Mouse (Mus musculus) forebrain, embryonic 16.5 days (tissue): ENCODE measurements around the gene Rbm45. TPM values are rescaled to one million over a fixed set of nuclear protein-coding genes. Genes with fewer than 3 reads are reported as not detected.
A peak's percentile ranks its signal among the peaks of the same experiment; 100 is the strongest.

Experiments
- ATAC-seq: fragments of 200-750 bp; cut with Nextera tagmentation; 2 replicates; pipeline ENCODE4 v1.8.0; 2017; ENCODE audit warnings: mild to moderate bottlenecking, moderate library complexity
- H3K27ac ChIP-seq: fragments of 300-500 bp; sonication (generic); 2 replicates; pipeline ENCODE4 v1.5.1; 2014; ENCODE audit warnings: low read length, control low read depth
- H3K27me3 ChIP-seq: fragments of 300-500 bp; sonication (generic); replicated peaks from 2 replicates; pipeline ENCODE4 v1.6.1; 2014; ENCODE audit warnings: low read length; ENCODE audit not compliant: control insufficient read depth, insufficient read depth
- H3K36me3 ChIP-seq: fragments of 300-500 bp; sonication (generic); 2 replicates; pipeline ENCODE4 v1.6.1; 2014; ENCODE audit not compliant: control insufficient read depth, insufficient read depth
- H3K4me1 ChIP-seq: fragments of 300-500 bp; sonication (generic); replicated peaks from 2 replicates; pipeline ENCODE4 v1.6.1; 2014; ENCODE audit warnings: low read length; ENCODE audit not compliant: control insufficient read depth, insufficient read depth
- H3K4me2 ChIP-seq: fragments of 300-500 bp; sonication (generic); 2 replicates; pipeline ENCODE4 v1.6.1; 2014; ENCODE audit warnings: mild to moderate bottlenecking, low read length, control low read depth
- H3K4me3 ChIP-seq: fragments of 300-500 bp; sonication (generic); replicated peaks from 2 replicates; pipeline ENCODE4 v1.5.1; 2014; ENCODE audit warnings: mild to moderate bottlenecking, low read length, control low read depth
- H3K9ac ChIP-seq: fragments of 300-500 bp; sonication (generic); replicated peaks from 2 replicates; pipeline ENCODE4 v1.6.1; 2014; ENCODE audit warnings: low read depth, low read length, control low read depth
- H3K9me3 ChIP-seq: fragments of 300-500 bp; sonication (generic); 2 replicates; pipeline ENCODE4 v1.6.1; 2016; ENCODE audit warnings: low read length; ENCODE audit not compliant: control insufficient read depth
- WGBS: fragments of 180-500 bp; shearing (Covaris S2); extraction: QIAGEN DNeasy Blood & Tissue Kit; methylation state at CpG from one replicate; pipeline ENCODE4 v1.1.7; 2014; 5-methylcytosine and 5-hydroxymethylcytosine counted together
- polyA plus RNA-seq: library from polyadenylated mRNA; unstranded; fragments of >200 nt; fragmentation: Nextera tagmentation; extraction: Ambion mirVana; gene quantifications from 2 replicates; pipeline ENCODE4 v1.2.1, GENCODE M21; 2015

Gene Rbm45
- polyA plus RNA-seq, 1 experiment from 2014 or later = 19.2 TPM

DNA sequence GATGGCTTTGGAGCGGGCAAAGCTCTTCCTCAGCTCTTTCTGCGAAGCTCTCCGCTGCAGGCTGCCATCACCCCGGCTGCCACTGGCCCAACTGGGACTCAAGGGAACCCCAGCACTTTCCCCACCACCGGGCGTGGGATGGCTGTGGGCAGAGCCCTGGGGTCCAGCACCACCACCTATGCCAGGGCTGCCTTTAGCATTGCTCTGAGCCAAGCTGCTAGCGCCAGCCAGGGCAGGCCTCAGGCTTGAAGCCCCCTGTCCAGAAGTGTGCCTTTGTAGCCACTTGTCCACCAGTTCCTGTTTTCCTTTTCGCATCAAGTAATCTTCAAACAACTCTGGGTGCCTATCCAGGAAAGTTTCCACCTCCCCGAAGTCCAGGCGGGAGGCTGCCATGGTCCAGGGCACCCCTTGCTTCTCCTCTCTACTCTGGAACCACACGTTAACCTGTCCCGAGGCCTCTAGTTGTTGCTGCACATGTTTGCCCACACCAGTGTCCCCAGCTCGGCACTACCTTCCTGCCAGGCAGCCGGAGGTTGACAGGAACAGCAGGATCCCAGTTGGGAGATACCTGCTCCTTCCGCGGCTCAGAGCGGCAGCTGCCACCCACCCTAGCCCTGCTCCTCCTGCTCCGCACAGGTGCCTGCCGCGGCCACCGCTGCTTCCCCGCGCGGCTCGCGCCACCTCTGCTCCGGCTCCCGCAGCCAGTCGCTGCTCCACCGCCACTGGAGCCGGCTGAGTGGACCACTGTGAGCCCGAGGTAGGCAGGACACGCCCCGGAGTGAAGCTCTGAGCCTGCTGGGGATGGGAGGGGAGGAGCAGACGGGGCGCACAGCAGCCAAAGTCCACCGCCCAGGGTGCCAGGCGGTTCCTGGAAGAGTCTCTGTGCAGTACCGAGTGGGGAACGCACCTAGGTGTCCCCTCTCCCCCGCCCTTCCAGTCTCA, 31.3 kb upstream of the Rbm45 start, which contains the start of gene Pde11a:
Pde11a (minus strand) TSS at position 560 of the 942 bp plus-strand sequence.
- Histone ChIP-seq H3K9me3 (no peaks in the 10 kb centered on the region; the same call in 1 of the 2 replicates), H3K27ac (no peak within 1 kb of the TSS), H3K4me1 (peaks cover 9% of the 10 kb centered on the region), H3K4me3 (peak within 1 kb of the TSS; percentile 49), H3K27me3 (no peaks in the 10 kb centered on the region), H3K9ac (peak within 1 kb of the TSS; percentile 59), H3K36me3 (no peaks in the 10 kb centered on the region), H3K4me2 (peak within 1 kb of the TSS; percentile 94)
- ATAC-seq = peak; percentile 76
- WGBS = 19% methylated on average over 40 of the region's 41 CpGs

DNA sequence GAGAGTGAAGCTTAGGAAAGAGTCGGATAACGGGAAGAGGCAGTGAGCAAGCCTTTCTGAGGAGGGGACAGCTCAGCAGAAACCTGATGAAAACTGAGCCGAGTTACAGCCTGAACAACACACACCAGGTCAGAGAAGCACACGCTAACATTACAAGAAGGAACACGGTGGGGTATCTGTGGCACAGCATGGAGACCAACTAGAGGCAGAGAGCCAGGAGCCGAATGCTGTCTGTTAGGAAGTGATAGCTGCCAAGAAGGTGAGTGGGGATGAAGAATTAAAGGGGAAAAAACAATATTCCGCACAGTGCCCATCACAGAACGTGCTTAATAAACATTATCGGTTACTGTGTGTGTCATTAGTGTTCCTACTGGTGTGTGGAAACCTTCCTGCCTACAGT, 27.6 kb upstream of the Rbm45 start:
- no peak overlapping the region for H3K4me3 ChIP-seq
- no peak overlapping the region for H3K4me2 ChIP-seq
- no peaks in the 10 kb centered on the region for H3K36me3 ChIP-seq
- H3K9me3 ChIP-seq = no peaks in the 10 kb centered on the region; the same call in 1 of the 2 replicates
- H3K4me1 ChIP-seq = peaks cover 9% of the 10 kb centered on the region
- no peak overlapping the region for H3K9ac ChIP-seq
- no peak overlapping the region for H3K27ac ChIP-seq
- ATAC-seq = no peak
- H3K27me3 ChIP-seq = no peaks in the 10 kb centered on the region
- WGBS = 84% methylated on average over 9 of the region's 9 CpGs

- Histone ChIP-seq H3K9ac (no peak overlapping the region), H3K4me2 (no peak overlapping the region), H3K4me3 (no peak overlapping the region), H3K4me1 (no peaks in the 10 kb centered on the region), H3K36me3 (no peaks in the 10 kb centered on the region), H3K27ac (peak overlapping the region; percentile 57; the same call in 1 of the 2 replicates), H3K9me3 (no peaks in the 10 kb centered on the region), H3K27me3 (no peaks in the 10 kb centered on the region)
- peak; percentile 47; the same call in 1 of the 2 replicates for ATAC-seq
- WGBS = 31% methylated on average over 6 of the region's 6 CpGs
Measured at GRCm38 (mm10) chr2:76347839-76348238, 21.9 kb upstream of the Rbm45 start.

DNA sequence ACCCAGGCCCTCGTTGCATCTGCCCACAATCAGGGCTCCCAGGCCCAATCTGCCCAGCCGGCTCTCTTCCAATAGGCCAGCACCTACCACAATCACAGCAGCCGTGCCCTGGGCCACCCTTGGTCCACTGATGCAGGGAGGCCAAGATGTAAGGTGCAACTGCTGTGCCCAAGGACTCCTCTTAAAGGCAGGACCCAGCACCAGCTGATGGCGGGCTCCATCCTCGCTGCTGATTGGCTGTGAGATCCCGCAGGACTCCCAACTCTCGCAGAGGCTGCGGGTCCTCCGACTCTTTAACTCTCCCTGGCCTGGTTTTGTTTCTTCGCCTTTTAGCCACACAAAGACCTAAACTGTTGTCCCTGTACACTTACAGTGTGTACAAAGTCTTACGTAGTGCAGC, 9.6 kb upstream of the Rbm45 start, which contains the start of gene Cyct:
Cyct (minus strand) TSS at position 225 of the 400 bp plus-strand sequence.
- Histone ChIP-seq H3K9me3 (no peaks in the 10 kb centered on the region), H3K36me3 (no peaks in the 10 kb centered on the region), H3K9ac (no peak within 1 kb of the TSS), H3K4me1 (no peaks in the 10 kb centered on the region), H3K27ac (no peak within 1 kb of the TSS), H3K27me3 (no peaks in the 10 kb centered on the region), H3K4me3 (no peak within 1 kb of the TSS), H3K4me2 (no peak within 1 kb of the TSS)
- ATAC-seq = no peak
- 90% methylated on average over 11 of the region's 11 CpGs for WGBS

DNA sequence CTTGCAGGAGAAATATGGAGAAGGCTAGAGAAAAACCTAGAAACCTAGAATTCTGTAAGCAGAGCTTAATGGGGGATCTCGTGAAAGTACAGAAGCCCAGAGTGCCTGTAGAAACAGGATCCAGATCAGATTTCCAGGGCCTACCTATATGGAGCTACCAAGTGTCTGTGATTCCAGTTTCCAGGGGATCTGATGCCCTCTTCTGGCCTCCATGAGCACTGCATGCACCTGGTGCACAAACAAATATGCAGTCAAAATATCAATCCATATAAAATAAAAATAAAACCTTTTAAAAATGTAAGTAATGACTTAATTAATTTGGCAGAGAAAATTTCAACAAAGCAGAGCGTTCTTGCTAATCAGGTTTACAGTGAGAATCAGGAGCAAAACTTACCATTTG, 7.7 kb upstream of the Rbm45 start:
- 63% methylated on average over 2 of the region's 2 CpGs for WGBS
- H3K9me3 ChIP-seq = no peaks in the 10 kb centered on the region
- no peak overlapping the region for H3K4me2 ChIP-seq
- no peaks in the 10 kb centered on the region for H3K4me1 ChIP-seq
- H3K9ac ChIP-seq = no peak overlapping the region
- H3K4me3 ChIP-seq = no peak overlapping the region
- H3K27me3 ChIP-seq = no peaks in the 10 kb centered on the region
- H3K36me3 ChIP-seq = no peaks in the 10 kb centered on the region
- no peak for ATAC-seq
- no peak overlapping the region for H3K27ac ChIP-seq

GRCm38 (mm10) chr2:76365811-76366210, 4.0 kb upstream of the Rbm45 start:
- no peak overlapping the region for H3K27ac ChIP-seq
- ATAC-seq = no peak
- H3K36me3 ChIP-seq = no peaks in the 10 kb centered on the region
- H3K4me1 ChIP-seq = peaks cover 4% of the 10 kb centered on the region
- H3K4me2 ChIP-seq = no peak overlapping the region
- no peak overlapping the region for H3K4me3 ChIP-seq
- H3K9ac ChIP-seq = no peak overlapping the region
- 77% methylated on average over 4 of the region's 4 CpGs for WGBS
- no peaks in the 10 kb centered on the region for H3K27me3 ChIP-seq
- no peaks in the 10 kb centered on the region for H3K9me3 ChIP-seq

DNA sequence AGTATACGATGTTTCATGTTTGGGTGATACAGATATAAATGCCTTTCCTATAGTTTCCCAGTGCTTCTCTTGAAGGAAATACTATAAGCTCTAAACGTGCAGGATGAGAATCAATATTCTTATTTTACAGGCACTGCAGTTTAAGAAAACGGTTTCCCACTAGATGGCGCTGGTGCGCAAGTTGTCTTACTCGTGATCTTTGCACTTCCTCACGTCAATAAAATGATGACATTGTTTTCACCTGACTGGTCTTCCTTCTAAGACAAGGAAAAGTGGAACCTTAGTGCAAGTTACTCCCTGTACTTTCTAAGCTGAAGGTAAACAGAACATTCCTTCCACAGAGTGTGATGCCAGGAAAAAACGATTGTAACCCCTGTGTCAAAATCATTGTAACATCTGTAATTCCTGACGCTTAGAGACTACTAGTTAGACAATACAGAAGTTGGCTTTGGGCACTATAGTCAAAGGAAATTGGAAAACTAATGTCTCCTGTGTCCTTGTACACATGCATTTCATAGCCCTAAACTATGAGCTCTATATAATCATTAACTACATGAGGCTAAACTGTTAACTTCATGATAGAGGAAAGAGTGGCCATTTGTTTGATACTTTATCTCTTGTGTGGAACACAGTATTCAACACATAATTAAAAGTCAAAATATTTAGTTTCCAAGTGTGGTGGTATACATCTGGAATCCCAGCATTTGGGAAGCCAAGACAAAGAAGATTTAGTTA, 2.4 kb upstream of the Rbm45 start:
- Histone ChIP-seq H3K4me1 (peaks cover 8% of the 10 kb centered on the region), H3K4me3 (no peak overlapping the region), H3K27ac (no peak overlapping the region), H3K9me3 (no peaks in the 10 kb centered on the region), H3K4me2 (no peak overlapping the region), H3K36me3 (0 out of 2 replicates have a peak, but pooled peaks cover under 1% of the 10 kb centered on the region), H3K9ac (no peak overlapping the region), H3K27me3 (no peaks in the 10 kb centered on the region)
- no peak for ATAC-seq
- 21% methylated on average over 9 of the region's 9 CpGs for WGBS

DNA sequence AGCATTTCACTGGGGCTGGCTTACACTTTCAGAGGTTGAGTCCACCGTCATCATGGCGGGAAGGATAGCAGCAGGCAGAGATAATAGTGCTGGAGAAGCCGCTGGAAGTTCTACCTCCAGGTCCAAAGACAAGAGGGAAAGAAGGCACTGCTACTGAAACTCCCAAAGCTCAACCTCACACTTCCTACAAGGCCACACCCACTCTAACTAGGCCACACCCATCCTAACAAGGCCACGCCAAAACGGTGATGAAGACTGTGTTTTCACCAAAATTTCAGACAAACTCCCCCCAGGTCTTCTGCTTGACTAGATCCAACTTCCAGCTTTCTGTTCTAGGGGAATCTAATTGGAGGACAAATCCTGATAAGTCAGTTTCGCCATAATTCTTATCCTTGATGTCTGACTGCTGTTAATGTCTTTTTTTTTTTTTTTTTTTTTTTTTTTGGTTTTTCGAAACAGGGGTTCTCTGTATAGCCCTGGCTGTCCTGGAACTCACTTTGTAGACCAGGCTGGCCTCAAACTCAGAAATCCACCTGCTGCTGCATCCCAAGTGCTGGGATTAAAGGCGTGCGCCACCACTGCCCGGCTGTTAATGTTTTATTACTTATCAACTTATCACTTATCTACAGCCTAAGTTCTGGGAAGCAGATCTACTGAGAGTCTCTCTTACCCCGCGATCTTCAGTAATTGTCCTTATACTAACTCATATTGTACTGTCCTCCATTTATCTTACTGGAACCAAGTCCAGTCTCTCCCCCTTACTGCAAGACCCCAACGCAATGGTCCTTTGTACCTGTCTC, 723 bp upstream of the Rbm45 start:
- ATAC-seq = 0 out of 2 replicates have a peak, but pooled peaks have one; percentile 3
- peaks cover 5% of the 10 kb centered on the region for H3K36me3 ChIP-seq
- H3K9ac ChIP-seq = no peak overlapping the region
- no peaks in the 10 kb centered on the region for H3K9me3 ChIP-seq
- peaks cover 8% of the 10 kb centered on the region for H3K4me1 ChIP-seq
- no peak overlapping the region for H3K27ac ChIP-seq
- WGBS = 76% methylated on average over 12 of the region's 13 CpGs
- H3K4me2 ChIP-seq = no peak overlapping the region
- H3K4me3 ChIP-seq = no peak overlapping the region
- no peaks in the 10 kb centered on the region for H3K27me3 ChIP-seq

- Histone ChIP-seq H3K9me3 (no peaks in the 10 kb centered on the region), H3K36me3 (peaks cover 5% of the 10 kb centered on the region), H3K4me3 (peak overlapping the region; percentile 99), H3K4me2 (peak overlapping the region; percentile 98), H3K27me3 (no peaks in the 10 kb centered on the region), H3K9ac (peak overlapping the region; percentile 93), H3K4me1 (peaks cover 8% of the 10 kb centered on the region), H3K27ac (no peak overlapping the region)
- ATAC-seq = no peak
- WGBS = 3% methylated on average over 7 of the region's 7 CpGs
Measured at GRCm38 (mm10) chr2:76370656-76370922, 805 bp downstream of the Rbm45 start.
